Mouse (Mus musculus) lung, embryonic 15.5 days (tissue): ENCODE measurements at regions not wholly inside any gene's neighbourhood (a gene's known extent, or its start where the extent isn't known, plus 50 kb on each side); places are given as distances from the start of the nearest gene placed in this dataset.
"Not testable (repeated sequence)": the region's sequence is repeated elsewhere in the genome, so short reads cannot be mapped to it uniquely, and the experiment has no call there.

ENCODE experiments used
- ATAC-seq: fragments of 200-750 bp; cut with Nextera tagmentation; 2 replicates; pipeline ENCODE4 v1.8.0; 2017; ENCODE audit warnings: moderate number of reproducible peaks, borderline replicate concordance; ENCODE audit not compliant: low FRiP score, low TSS enrichment; ENCODE audit errors: extremely low read depth
- H3K27ac ChIP-seq: fragments of 300-500 bp; sonication (generic); 2 replicates; pipeline ENCODE4 v1.5.1; 2015; ENCODE audit warnings: moderate library complexity, mild to moderate bottlenecking, inconsistent platforms
- H3K27me3 ChIP-seq: fragments of 300-500 bp; sonication (generic); 2 replicates; pipeline ENCODE4 v1.6.1; 2015; ENCODE audit warnings: inconsistent platforms
- H3K36me3 ChIP-seq: fragments of 300-500 bp; sonication (generic); 2 replicates; pipeline ENCODE4 v1.6.1; 2015; ENCODE audit warnings: inconsistent platforms
- H3K4me1 ChIP-seq: fragments of 300-500 bp; sonication (generic); 2 replicates; pipeline ENCODE4 v1.6.1; 2015; ENCODE audit warnings: inconsistent platforms
- H3K4me2 ChIP-seq: fragments of 300-500 bp; sonication (generic); 2 replicates; pipeline ENCODE4 v1.6.1; 2015; ENCODE audit warnings: inconsistent platforms, mild to moderate bottlenecking, moderate library complexity
- H3K4me3 ChIP-seq: fragments of 300-500 bp; sonication (generic); 2 replicates; pipeline ENCODE4 v1.5.1; 2015; ENCODE audit warnings: mild to moderate bottlenecking, inconsistent platforms
- H3K9ac ChIP-seq: fragments of 300-500 bp; sonication (generic); 2 replicates; pipeline ENCODE4 v1.6.1; 2015; ENCODE audit warnings: inconsistent platforms
- H3K9me3 ChIP-seq: fragments of 300-500 bp; sonication (generic); 2 replicates; pipeline ENCODE4 v1.6.1; 2016; ENCODE audit warnings: inconsistent platforms
- WGBS: fragments of 180-500 bp; shearing (Covaris S2); methylation state at CpG from one replicate; pipeline ENCODE4 v1.1.7; 2015; 5-methylcytosine and 5-hydroxymethylcytosine counted together

DNA sequence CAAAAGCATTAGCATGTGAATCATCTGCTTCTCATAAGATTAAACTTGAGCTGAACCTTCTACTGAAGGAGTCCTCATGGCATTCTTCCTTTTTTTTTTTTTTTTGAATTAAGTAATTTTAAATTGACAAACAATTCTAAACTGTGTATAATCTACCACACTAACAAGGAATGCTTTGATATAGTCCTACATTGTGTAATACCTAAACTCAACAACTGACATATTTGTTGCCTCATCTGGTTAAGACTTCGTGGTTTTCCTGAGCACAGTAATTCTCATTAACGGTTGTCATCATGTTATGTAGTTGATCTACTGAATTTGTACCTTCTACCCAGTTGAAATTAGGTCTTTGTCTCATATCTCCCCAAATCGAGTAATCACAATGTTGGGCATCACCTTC, 83.9 kb upstream of the Hcrtr2 start:
- no peak overlapping the region for H3K9ac ChIP-seq

DNA sequence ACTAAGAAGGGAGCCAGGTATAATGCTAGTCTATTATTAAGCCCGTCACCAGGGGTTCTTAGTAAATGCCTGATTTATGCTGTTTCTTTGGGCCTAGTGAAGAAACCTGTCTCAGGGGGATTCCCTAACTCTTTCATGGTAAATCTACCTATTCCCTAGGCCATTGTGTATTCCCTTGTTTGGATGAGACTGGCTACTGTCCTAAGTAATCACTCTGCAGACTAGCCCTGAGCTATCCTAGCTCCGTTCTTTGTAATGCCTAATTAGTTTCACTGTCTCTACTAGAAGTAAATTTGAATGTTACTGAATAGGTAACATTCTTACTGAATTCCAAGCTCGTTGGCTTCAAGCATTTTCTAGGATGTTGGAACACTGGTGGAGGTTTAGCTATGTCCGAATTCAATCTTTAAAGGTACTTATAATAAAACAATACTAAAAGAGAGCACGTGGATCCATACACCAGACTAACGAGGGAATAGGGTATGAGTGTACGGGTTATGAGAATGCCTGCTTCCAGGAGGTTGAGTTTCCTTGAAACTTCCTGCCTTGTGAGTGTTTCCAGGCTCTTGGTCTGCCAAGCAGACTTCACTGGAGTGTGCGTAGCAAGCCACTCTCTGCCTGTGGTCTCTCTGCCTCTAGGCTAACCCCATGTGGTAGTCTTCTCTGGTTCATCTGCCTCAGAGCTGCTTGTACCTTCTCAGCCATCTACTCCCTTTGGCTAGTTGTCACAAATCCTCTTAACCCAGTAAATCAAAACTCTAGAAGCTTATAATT, 78.4 kb upstream of the Hcrtr2 start:
- WGBS, result 82% methylated on average over 8 of the region's 8 CpGs
- not testable (repeated sequence) for H3K4me3 ChIP-seq, H3K27ac ChIP-seq, H3K4me1 ChIP-seq, H3K9ac ChIP-seq, H3K9me3 ChIP-seq, H3K27me3 ChIP-seq, ATAC-seq, H3K36me3 ChIP-seq, H3K4me2 ChIP-seq

More for the DNA sequence above, 83.9 kb upstream of the Hcrtr2 start:
- H3K4me2 ChIP-seq, result no peak overlapping the region
- H3K4me1 ChIP-seq, result no peaks in the 10 kb centered on the region
- H3K9me3 ChIP-seq, result no peaks in the 10 kb centered on the region
- H3K36me3 ChIP-seq, result no peaks in the 10 kb centered on the region
- no peaks in the 10 kb centered on the region for H3K27me3 ChIP-seq
- 74% methylated on average over 3 of the region's 3 CpGs for WGBS
- H3K4me3 ChIP-seq, result no peak overlapping the region
- no peak overlapping the region for H3K27ac ChIP-seq
- ATAC-seq, result no peak

DNA sequence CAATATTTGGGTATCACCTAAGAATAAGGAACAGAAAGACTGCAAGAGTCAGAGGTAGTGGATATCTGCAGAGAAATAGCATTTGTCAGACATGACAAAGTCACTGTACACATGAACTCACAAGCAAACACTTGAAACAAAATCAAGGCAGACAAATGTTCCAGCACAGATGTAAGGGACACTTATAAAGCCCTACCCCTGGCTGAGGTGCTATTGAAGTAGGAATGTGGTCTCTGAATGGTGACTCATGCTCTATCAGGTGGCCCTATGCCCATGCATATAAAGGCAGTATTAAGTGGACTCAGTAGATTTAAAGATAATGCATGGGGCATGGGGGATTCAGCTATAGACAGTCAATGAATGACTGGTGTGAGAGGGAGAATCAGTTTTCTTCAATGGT, 77.2 kb upstream of the Hcrtr2 start:
- H3K27ac ChIP-seq, result no peak overlapping the region
- H3K36me3 ChIP-seq, result no peaks in the 10 kb centered on the region
- no peaks in the 10 kb centered on the region for H3K4me1 ChIP-seq
- no peak overlapping the region for H3K4me3 ChIP-seq
- no peak overlapping the region for H3K4me2 ChIP-seq
- H3K27me3 ChIP-seq, result no peaks in the 10 kb centered on the region
- no peak for ATAC-seq
- H3K9me3 ChIP-seq, result no peaks in the 10 kb centered on the region
- H3K9ac ChIP-seq, result no peak overlapping the region

DNA sequence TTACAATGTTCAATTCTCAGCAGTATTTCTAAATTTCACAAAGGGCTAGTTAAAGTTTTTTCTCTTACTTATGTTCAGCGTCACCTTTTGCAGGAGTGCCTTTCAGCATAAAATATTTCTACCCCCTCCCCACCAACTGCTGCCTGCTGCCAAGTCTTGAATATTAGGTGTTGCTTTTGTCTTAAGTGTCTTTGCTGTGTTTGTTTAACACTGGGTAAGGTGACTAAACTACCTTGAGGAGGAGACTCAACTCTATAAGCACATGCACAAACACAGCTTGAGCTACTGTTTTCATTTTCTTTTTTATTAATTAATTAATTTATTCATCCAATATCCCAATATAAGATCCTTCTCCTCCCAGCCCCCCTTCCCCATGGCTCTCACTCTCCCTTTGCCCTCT, 70.1 kb upstream of the Hcrtr2 start:
- H3K4me3 ChIP-seq, result no peak overlapping the region
- H3K27me3 ChIP-seq, result no peaks in the 10 kb centered on the region
- H3K4me1 ChIP-seq, result 0 out of 2 replicates have a peak, but pooled peaks cover 3% of the 10 kb centered on the region
- 49% methylated on average over 1 of the region's 1 CpGs for WGBS
- H3K4me2 ChIP-seq, result no peak overlapping the region
- H3K36me3 ChIP-seq, result no peaks in the 10 kb centered on the region
- no peak for ATAC-seq
- no peaks in the 10 kb centered on the region for H3K9me3 ChIP-seq
- H3K9ac ChIP-seq, result no peak overlapping the region
- peak overlapping the region; percentile 33 for H3K27ac ChIP-seq

DNA sequence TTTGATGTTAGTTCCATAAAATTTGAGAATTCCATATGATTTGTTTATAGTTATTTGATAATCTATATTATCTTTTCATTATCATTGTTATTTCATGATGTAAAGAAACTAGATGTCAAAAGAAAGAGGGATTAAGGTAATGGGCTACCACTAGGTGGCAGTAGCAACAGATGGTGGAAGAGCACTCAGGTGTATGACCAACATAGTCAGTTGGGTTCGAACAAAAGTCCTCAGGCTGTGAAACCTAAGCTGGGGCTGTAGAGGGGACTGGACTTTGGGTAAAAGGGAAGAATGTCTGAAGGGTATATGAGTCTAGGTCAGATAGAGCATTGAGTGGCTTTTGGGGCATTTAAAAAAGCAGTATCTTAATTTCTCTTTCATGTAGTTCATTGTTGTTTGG, 67.2 kb upstream of the Hcrtr2 start:
- Histone ChIP-seq H3K27me3 (no peaks in the 10 kb centered on the region), H3K27ac (no peak overlapping the region), H3K4me1 (0 out of 2 replicates have a peak, but pooled peaks cover 3% of the 10 kb centered on the region), H3K4me3 (no peak overlapping the region), H3K4me2 (no peak overlapping the region), H3K9me3 (no peaks in the 10 kb centered on the region), H3K9ac (no peak overlapping the region), H3K36me3 (no peaks in the 10 kb centered on the region)
- WGBS, result 24% methylated on average over 1 of the region's 1 CpGs
- ATAC-seq, result no peak
